ENCODE assay signal across 18 mouse cellular contexts in the genomic region with DNA sequence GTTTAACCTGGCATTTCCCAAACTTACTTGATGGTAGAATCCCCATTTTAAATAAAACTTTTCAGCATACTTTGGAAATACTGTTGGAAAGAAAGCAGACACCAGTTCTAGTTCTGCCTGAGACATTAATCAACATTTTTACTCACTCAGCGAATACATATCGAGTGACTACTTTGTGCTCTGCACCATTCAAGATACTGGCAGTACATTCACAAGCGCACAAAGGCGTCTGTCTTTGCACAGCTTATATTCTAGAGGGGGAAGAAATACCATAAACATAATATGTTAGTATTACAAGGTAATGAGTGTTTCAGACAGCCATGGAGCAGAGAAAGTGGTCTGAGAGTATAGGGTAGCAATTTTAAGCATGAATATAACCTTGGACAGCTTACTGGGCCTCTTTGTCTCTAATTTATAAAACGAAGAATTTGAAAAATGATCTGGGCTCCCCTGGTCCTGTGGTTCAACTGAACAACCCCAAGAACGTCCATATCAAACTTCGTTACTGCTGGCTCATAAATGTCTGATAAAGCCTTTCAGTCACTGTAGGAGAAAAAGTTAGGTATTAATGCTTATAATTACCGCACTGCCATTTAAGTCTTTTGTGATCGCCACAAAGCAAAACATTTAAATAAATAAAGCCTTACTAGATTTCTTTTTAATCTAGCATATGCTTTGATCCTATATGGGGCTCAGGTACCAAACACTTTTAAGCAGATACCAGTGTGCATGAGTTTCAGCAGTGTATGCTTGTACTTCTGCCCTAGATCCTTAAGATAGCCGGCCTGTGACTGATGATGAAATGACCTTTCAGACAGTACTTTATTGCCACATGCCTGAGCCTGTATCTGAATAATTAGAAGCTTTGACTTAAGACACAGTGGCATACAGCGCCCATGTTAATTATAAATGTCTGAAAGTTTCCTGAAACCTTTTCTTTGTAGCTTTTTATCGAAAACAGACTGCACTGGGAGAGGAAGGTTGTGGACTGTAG. TPM values are rescaled to one million over a fixed set of nuclear protein-coding genes. Genes with fewer than 3 reads are reported as not detected.
DNase-seq lines count a peak whose midpoint lies in the region; ATAC-seq and TF ChIP-seq lines count a peak whose summit lies in the region.
"Had no signal": no experiment of that assay in that cellular context is flagged by ENCODE, and none has a peak within 500 bp of the region (broad histone marks: within the 10 kb centered on the region; RNA-seq: fewer than 3 reads in every experiment).

No protein-coding gene starts in this region.

- no peaks in the 10 kb centered on the region for H3K27me3 ChIP-seq in liver, embryonic 12.5 days (replicated peaks)
- H3K27me3 ChIP-seq in forebrain, embryonic 16.5 days (replicated peaks; ENCODE audit: control insufficient read depth, insufficient read depth, low read length): no peaks in the 10 kb centered on the region
- H3K27me3 ChIP-seq: heart, embryonic 13.5 days had no signal

- no peak for TF ChIP-seq CTCF in lung, adult 2 months (IDR thresholded peaks at IDR 0.05; ENCODE audit: insufficient read depth, low read length)

- 85% methylated on average over 12 of the region's 12 CpGs for WGBS in lung, adult 2 months
- WGBS in liver, embryonic 12.5 days (ENCODE audit: insufficient replicate concordance): 46% methylated on average over 12 of the region's 12 CpGs
- WGBS in forebrain, embryonic 16.5 days: 76% methylated on average over 12 of the region's 12 CpGs

- peak overlapping the region; percentile 58 for H3K9ac ChIP-seq in liver, embryonic 12.5 days
- H3K9ac ChIP-seq in forebrain, embryonic 16.5 days (replicated peaks; ENCODE audit: low read depth, low read length): no peak overlapping the region
- H3K9ac ChIP-seq: forebrain, postnatal 0 days; heart, embryonic 13.5 days had no signal

- no peak overlapping the region for H3K4me3 ChIP-seq in lung, adult 2 months (replicated peaks; ENCODE audit: extremely low read depth, low read depth, low read length)
- 0 out of 2 replicates have a peak overlapping the region, but pooled peaks have one; percentile 6 for H3K4me3 ChIP-seq in liver, embryonic 12.5 days
- H3K4me3 ChIP-seq in forebrain, embryonic 16.5 days (replicated peaks; ENCODE audit: low read length): no peak overlapping the region
- H3K4me3 ChIP-seq: heart, embryonic 13.5 days had no signal

- no peak for TF ChIP-seq POLR2A in lung, adult 2 months (IDR thresholded peaks at IDR 0.05; ENCODE audit: borderline replicate concordance, extremely low read depth, low read depth, low read length)

- peaks cover 11% of the 10 kb centered on the region for H3K4me1 ChIP-seq in lung, adult 2 months (ENCODE audit: control insufficient read depth, insufficient read depth, low read length)
- peaks cover 97% of the 10 kb centered on the region for H3K4me1 ChIP-seq in liver, embryonic 12.5 days
- no peaks in the 10 kb centered on the region for H3K4me1 ChIP-seq in forebrain, embryonic 16.5 days (replicated peaks; ENCODE audit: control insufficient read depth, insufficient read depth, low read length)

- H3K4me2 ChIP-seq in liver, embryonic 12.5 days: peak overlapping the region; percentile 56
- no peak overlapping the region for H3K4me2 ChIP-seq in forebrain, embryonic 16.5 days (ENCODE audit: low read length)
- H3K4me2 ChIP-seq: heart, embryonic 13.5 days had no signal

- peak overlapping the region; percentile 91 for H3K27ac ChIP-seq in liver, embryonic 12.5 days
- H3K27ac ChIP-seq in forebrain, embryonic 16.5 days (ENCODE audit: low read length): no peak overlapping the region
- H3K27ac ChIP-seq: heart, embryonic 13.5 days had no signal

- peaks cover 33% of the 10 kb centered on the region for H3K36me3 ChIP-seq in liver, embryonic 12.5 days
- no peaks in the 10 kb centered on the region for H3K36me3 ChIP-seq in forebrain, embryonic 16.5 days (ENCODE audit: control insufficient read depth, insufficient read depth)
- H3K36me3 ChIP-seq: heart, embryonic 13.5 days had no signal

- no peak for ATAC-seq in liver, embryonic 12.5 days
- ATAC-seq in monocyte, adult 5-6 weeks (replicated peaks; ENCODE audit: insufficient number of reproducible peaks, low FRiP score, low TSS enrichment, poor library complexity, severe bottlenecking): 0 out of 2 replicates have a peak, but pooled peaks have one; percentile 28
- ATAC-seq in forebrain, embryonic 16.5 days: no peak
- ATAC-seq: forebrain, postnatal 0 days had no signal

- DNase-seq in lung, postnatal 36 days: peak; percentile 28
- DNase-seq in lung, adult 2 months: no peak
- peak; percentile 86 for DNase-seq in fat pad, adult 2 months (ENCODE audit: extremely low read depth, low read depth, low spot score)
- DNase-seq in cerebellum, postnatal 4 days (ENCODE audit: low spot score in 2 of 2): no peak
- no peak for DNase-seq in right cerebral cortex, adult 2 months (ENCODE audit: low spot score in 2 of 2)
- DNase-seq: adrenal gland, postnatal 36 days; cerebellum, postnatal 14 days; forebrain, postnatal 0 days; gastrocnemius, postnatal 25 days; kidney, adult 11 months; kidney, postnatal 4 days; lung, postnatal 4 days; midbrain, embryonic 14.5 days; thymus, postnatal 25 days had no signal

- H3K9me3 ChIP-seq in liver, embryonic 12.5 days (replicated peaks): no peaks in the 10 kb centered on the region
- no peaks in the 10 kb centered on the region for H3K9me3 ChIP-seq in forebrain, embryonic 16.5 days (ENCODE audit: control insufficient read depth, low read length)
- H3K9me3 ChIP-seq: heart, embryonic 13.5 days had no signal

RNA-seq across cellular contexts. Expression of a gene that starts 35.5 kb away (rescaled TPM):
- polyA plus RNA-seq in lung, adult 2 months (2012; rRNA removed): 4.2 and 4.7 TPM in 2 replicates
- 59.6 and 66.2 TPM in 2 replicates for polyA plus RNA-seq in liver, embryonic 12.5 days (2016; fragmentation: Nextera tagmentation; extraction: Ambion mirVana)
- total RNA-seq in monocyte, adult 5-6 weeks (2017): 24.9 to 61.1 TPM (median 45.2 TPM) in 3 replicates
- 1.5 and 1.6 TPM in 2 replicates for polyA plus RNA-seq in forebrain, embryonic 16.5 days (2015; fragmentation: Nextera tagmentation; extraction: Ambion mirVana)

Comparison
In these comparisons a context has a peak if more than half of its experiments do, and no peak if none do; other contexts are left out.
1. DNase-seq: peak in lung, postnatal 36 days (single experiment) and fat pad, adult 2 months (single experiment); none in lung, adult 2 months (single experiment), cerebellum, postnatal 4 days (0 of 2) and right cerebral cortex, adult 2 months (0 of 2).
2. RNA of a gene that starts 35.5 kb away (polyA plus RNA-seq): 59.6 to 66.2 TPM in liver, embryonic 12.5 days; 4.2 to 4.7 TPM in lung, adult 2 months and 1.5 to 1.6 TPM in forebrain, embryonic 16.5 days; every median in the first group is over 10 times any median in the second.